Mouse (Mus musculus) heart, adult 2 months (tissue): ENCODE data around the gene Nr6a1. TPM values are rescaled to one million over a fixed set of nuclear protein-coding genes. Genes with fewer than 3 reads are reported as not detected.

Experiments used
- DNase-seq, 2 experiments: peaks; one replicate each; pipeline ENCODE4 v3.0.0; 2021
- H3K27ac ChIP-seq: fragments of 200-600 bp; 2 replicates; pipeline ENCODE4 v1.8.1; 2022
- H3K27me3 ChIP-seq: fragments of 200-500 bp; 2 replicates; pipeline ENCODE4 v1.6.1; 2012; ENCODE audit warnings: mild to moderate bottlenecking, low read length, inconsistent platforms, mixed read lengths; ENCODE audit not compliant: control insufficient read depth, insufficient read depth
- H3K36me3 ChIP-seq: fragments of 200-500 bp; 2 replicates; pipeline ENCODE4 v1.6.1; 2012; ENCODE audit warnings: low read length, inconsistent platforms; ENCODE audit not compliant: control insufficient read depth, insufficient read depth
- H3K4me1 ChIP-seq: fragments of 200-500 bp; 2 replicates; pipeline ENCODE4 v1.6.1; 2011; ENCODE audit warnings: low read length; ENCODE audit not compliant: control insufficient read depth, insufficient read depth
- H3K4me3 ChIP-seq: fragments of 200-600 bp; 2 replicates; pipeline ENCODE4 v1.8.1; 2022
- H3K79me2 ChIP-seq: fragments of 200-500 bp; replicated peaks from 2 replicates; pipeline ENCODE4 v1.6.1; 2012; ENCODE audit warnings: mild to moderate bottlenecking, inconsistent platforms, low read length, moderate library complexity, mixed read lengths; ENCODE audit not compliant: control insufficient read depth, insufficient read depth
- H3K9ac ChIP-seq: fragments of 200-500 bp; 2 replicates; pipeline ENCODE4 v1.6.1; 2012; ENCODE audit warnings: low read depth, mild to moderate bottlenecking, control low read depth, inconsistent platforms, low read length, mixed read lengths
- CTCF ChIP-seq: fragments of 200-600 bp; IDR thresholded peaks from 2 replicates; pipeline ENCODE4 v1.8.1; 2022; ENCODE audit warnings: antibody characterized with exemption, mild to moderate bottlenecking, moderate library complexity
- EP300 ChIP-seq: fragments of 200-500 bp; IDR thresholded peaks from 2 replicates; pipeline ENCODE4 v1.6.1; 2011; ENCODE audit warnings: low read depth, low read length, control low read depth; ENCODE audit not compliant: insufficient read depth
- POLR2A ChIP-seq: fragments of 200-500 bp; IDR thresholded peaks from 2 replicates; pipeline ENCODE4 v1.6.1; 2011; ENCODE audit warnings: mild to moderate bottlenecking, low read depth, low read length, control low read depth; ENCODE audit not compliant: insufficient read depth
- WGBS: fragments of 180-500 bp; shearing (Covaris S2); methylation state at CpG from one replicate; pipeline ENCODE4 v1.1.7; 2018; 5-methylcytosine and 5-hydroxymethylcytosine counted together
- intact Hi-C: fragments of 180-260 bp; cut with DNase I; formaldehyde crosslinking; loops from one replicate; pipeline ENCODE4 v1.15.1; 2025
- polyA plus RNA-seq: library from polyadenylated mRNA; depleted of rRNA; stranded (reverse); fragments of >200 nt; gene quantifications from 2 replicates; pipeline ENCODE4 v1.2.3, GENCODE M21; 2012
- total RNA-seq, 2 experiments: library from RNA; stranded (reverse); gene quantifications; 2 replicates each; pipeline ENCODE4 v1.2.3; 2021

Gene Nr6a1
- total and polyA plus RNA-seq, 3 experiments = 1.2 to 1.4 (median 1.3) TPM

DNA sequence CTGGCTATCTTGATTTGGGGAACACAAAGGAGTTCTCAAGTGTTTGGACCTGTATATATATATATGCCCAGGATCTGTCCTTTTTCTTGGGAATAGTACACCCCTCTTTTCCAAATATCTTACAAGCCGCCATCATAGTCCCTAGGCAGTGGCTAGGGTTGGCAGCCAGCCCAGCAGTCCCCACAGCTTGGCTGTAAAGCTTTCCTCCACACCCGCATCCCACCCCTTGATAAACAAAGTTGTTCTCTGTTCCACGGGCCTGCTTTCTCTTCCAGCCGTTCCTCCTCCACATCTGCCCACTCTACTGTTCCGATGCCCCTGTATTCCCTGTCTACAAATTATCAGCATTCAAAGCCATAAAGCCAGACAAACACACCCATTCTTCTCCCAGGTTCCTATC, 192.8 kb downstream of the Nr6a1 start:
- DNase-seq = no peak
- H3K4me3 ChIP-seq = no peak overlapping the region
- WGBS = 43% methylated on average over 5 of the region's 5 CpGs
- intact Hi-C loops = loop anchor here (5.0 kb wide), 1 partner anchor 87 kb away; no protein-coding TSS in a partner anchor
- TF ChIP-seq POLR2A (no peak), CTCF (no peak), EP300 (no peak)
- no peak overlapping the region for H3K27ac ChIP-seq
- H3K27me3 ChIP-seq = no peaks in the 10 kb centered on the region
- no peaks in the 10 kb centered on the region for H3K36me3 ChIP-seq
- no peaks in the 10 kb centered on the region for H3K4me1 ChIP-seq
- no peaks in the 10 kb centered on the region for H3K79me2 ChIP-seq
- no peak overlapping the region for H3K9ac ChIP-seq

GRCm38 (mm10) chr2:38730331-38730827, 197.1 kb downstream of the Nr6a1 start:
- Histone ChIP-seq H3K36me3 (no peaks in the 10 kb centered on the region), H3K79me2 (no peaks in the 10 kb centered on the region), H3K4me3 (no peak overlapping the region), H3K27ac (no peak overlapping the region), H3K9ac (no peak overlapping the region), H3K27me3 (no peaks in the 10 kb centered on the region), H3K4me1 (no peaks in the 10 kb centered on the region)
- no peak for DNase-seq
- intact Hi-C loops = no loop called here
- no peak for TF ChIP-seq CTCF
- no peak for TF ChIP-seq EP300
- TF ChIP-seq POLR2A = no peak
- WGBS = 93% methylated on average over 6 of the region's 6 CpGs

DNA sequence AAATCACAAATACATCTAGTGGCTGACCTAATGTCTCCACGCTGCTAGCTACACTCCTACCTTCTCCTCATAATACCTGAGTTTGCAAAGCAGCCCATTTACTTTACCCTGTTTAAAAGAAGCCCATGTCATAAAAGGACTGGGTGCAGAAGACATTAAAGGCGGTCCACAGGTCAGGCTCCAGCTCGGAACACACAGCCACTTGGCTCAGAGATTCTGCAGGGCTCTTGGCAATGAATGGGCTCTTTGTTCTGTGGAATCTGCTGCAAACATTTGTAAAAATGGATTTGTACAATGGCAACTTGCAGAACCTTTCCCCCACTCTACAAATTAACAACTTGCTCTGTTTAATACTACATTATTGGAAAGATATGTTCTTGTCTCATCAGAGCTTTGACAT, 202.1 kb downstream of the Nr6a1 start:
- DNase-seq = no peak
- Histone ChIP-seq H3K27ac (no peak overlapping the region), H3K4me3 (no peak overlapping the region), H3K79me2 (no peaks in the 10 kb centered on the region), H3K36me3 (no peaks in the 10 kb centered on the region), H3K9ac (no peak overlapping the region), H3K27me3 (no peaks in the 10 kb centered on the region), H3K4me1 (no peaks in the 10 kb centered on the region)
- intact Hi-C loops = no loop called here
- TF ChIP-seq POLR2A (no peak), CTCF (no peak), EP300 (no peak)
- WGBS = 69% methylated on average over 3 of the region's 3 CpGs

GRCm38 (mm10) chr2:38723378-38723777, 204.1 kb downstream of the Nr6a1 start:
- Histone ChIP-seq H3K27ac (no peak overlapping the region), H3K27me3 (no peaks in the 10 kb centered on the region), H3K36me3 (no peaks in the 10 kb centered on the region), H3K79me2 (no peaks in the 10 kb centered on the region), H3K9ac (no peak overlapping the region), H3K4me3 (no peak overlapping the region), H3K4me1 (no peaks in the 10 kb centered on the region)
- intact Hi-C loops = no loop called here
- WGBS = 81% methylated on average over 4 of the region's 4 CpGs
- no peak for DNase-seq
- TF ChIP-seq POLR2A (no peak), CTCF (no peak), EP300 (no peak)

- Histone ChIP-seq H3K4me3 (no peak overlapping the region), H3K9ac (no peak overlapping the region), H3K27ac (no peak overlapping the region), H3K4me1 (no peaks in the 10 kb centered on the region), H3K36me3 (no peaks in the 10 kb centered on the region), H3K27me3 (no peaks in the 10 kb centered on the region), H3K79me2 (no peaks in the 10 kb centered on the region)
- intact Hi-C loops = no loop called here
- TF ChIP-seq CTCF (no peak), EP300 (no peak), POLR2A (no peak)
- 67% methylated on average over 4 of the region's 4 CpGs for WGBS
- DNase-seq = no peak
Measured at GRCm38 (mm10) chr2:38722076-38722475, 205.4 kb downstream of the Nr6a1 start.

DNA sequence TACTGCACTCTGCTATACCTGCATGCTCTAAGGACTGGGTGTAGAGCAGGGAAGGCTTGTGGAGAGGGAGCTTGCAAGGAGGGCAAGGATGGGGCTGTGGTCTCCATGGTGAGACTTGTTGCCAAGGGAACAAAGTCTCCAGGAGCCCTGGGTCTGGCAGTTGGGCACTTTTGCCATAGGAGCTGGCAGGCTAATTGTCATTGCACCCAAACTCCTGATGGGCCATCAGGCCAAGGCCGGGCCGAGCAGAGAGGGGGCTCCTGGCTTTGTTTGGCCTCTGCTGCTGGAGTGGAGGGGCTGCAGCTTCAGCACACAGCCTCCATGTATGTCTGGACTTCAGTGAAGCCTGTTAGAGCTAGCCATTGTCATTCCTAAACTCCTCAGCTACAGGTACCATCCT, 206.8 kb downstream of the Nr6a1 start:
- Histone ChIP-seq H3K4me3 (no peak overlapping the region), H3K27me3 (no peaks in the 10 kb centered on the region), H3K4me1 (no peaks in the 10 kb centered on the region), H3K79me2 (no peaks in the 10 kb centered on the region), H3K27ac (no peak overlapping the region), H3K36me3 (no peaks in the 10 kb centered on the region), H3K9ac (no peak overlapping the region)
- intact Hi-C loops = no loop called here
- DNase-seq = no peak
- no peak for TF ChIP-seq POLR2A
- no peak for TF ChIP-seq EP300
- TF ChIP-seq CTCF = no peak
- WGBS = 90% methylated on average over 2 of the region's 2 CpGs
